Mouse (Mus musculus): ENCODE results near the gene Sh3gl1.

Sh3gl1 gene

GRCm38 (mm10) chr17:56021161-56021910 lies 15.1 kb downstream of the Sh3gl1 start:
- DNase-seq (ENCODE audit: low spot score) = no peak

DNA sequence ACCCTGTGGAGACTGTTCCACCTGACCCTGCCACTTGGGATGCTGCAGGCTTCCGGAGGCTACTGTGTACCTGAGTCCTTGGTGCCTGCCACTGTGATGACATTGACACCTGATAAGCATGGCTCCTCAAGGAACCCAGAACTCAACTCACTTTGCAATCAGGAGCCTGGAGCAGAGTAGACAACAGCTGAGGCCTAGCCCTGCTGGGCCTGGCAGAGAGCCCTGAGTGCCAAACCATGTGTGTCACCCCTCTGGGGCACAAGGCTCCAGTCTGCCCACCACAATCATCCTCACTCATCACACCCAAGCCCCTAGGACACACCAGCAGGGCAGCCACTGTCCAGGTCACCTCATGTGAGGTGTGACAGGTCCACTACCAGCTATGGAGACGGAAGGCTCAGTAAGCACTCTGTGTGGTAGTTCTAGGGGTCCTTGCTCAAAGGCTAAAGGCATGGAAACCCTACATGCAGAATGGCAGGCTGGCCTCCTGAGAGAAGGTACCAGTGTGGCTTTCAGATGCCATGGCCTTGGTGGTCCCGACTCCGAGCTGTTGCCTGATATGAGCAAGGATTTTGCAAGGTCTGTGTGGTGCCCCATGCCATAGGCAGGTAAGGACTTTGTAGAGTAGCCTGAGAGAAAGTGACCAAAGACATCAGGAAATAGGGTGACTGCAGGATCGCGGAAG lies 15.9 kb downstream of the Sh3gl1 start:
- no peak for DNase-seq (ENCODE audit: low spot score)

DNA sequence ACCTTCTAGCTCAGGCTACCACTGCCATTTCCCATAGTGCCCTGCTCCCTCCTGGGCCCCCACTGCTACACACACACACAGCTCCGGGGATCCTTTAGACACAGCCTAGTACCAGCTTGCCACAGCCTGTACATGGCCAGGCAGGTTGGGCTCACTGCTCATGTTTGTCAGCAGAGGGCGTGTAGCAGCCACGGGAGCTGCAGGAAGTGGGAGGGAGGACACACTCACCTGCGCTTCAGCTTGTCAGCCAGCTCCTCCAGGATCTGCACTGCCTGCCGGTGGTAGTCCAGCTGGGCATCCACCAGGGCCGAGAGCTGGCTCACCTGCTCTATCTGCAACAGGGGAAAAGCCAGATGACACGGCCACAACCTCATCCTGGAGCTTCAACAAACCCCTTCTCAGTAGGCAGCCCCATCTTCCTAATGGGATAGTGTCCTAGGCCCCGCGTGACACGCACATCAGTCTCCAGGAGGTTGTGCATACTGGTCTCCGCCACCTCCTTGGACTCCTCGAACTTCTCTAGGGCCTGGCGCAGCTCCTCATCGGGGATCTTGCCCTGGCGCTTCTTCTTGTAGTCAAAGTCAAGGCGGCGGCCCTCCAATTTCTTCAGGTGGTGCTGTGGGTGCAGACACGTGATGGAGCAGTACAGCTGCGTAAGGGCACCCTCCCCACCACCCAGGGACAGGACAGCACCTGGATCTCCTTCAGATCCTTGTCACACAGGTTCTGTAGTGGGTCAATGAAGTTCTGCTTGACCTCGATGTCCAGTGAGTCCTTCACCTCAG lies 17.9 kb downstream of the Sh3gl1 start:
- peak; percentile 62 for DNase-seq (ENCODE audit: low spot score)

GRCm38 (mm10) chr17:56017848-56018247 lies 18.6 kb downstream of the Sh3gl1 start:
- no peak for DNase-seq (ENCODE audit: low spot score)

GRCm38 (mm10) chr17:56016793-56017785 lies 19.3 kb downstream of the Sh3gl1 start:
- DNase-seq (ENCODE audit: low spot score) = no peak

DNA sequence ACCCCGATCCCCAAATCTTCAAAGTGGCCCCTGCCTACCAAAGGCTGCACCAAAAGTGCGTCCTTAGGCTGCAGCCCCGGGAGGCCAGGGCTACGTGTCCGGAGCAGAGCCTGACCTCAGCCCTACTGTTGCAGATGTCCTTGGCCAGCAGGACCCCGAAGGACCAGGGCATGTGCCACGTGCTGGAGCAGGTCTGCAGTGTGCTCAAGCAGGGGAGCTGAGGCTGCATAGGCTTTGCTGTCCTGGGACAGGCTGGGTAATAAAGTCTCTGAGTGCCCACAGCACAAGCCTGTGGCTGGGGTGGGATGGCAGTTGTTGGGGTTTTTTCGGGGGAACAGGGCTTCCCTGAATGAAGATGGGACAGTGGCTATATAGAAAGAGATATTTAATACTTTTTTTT lies 20.1 kb downstream of the Sh3gl1 start:
- DNase-seq (ENCODE audit: low spot score) = no peak

- no peak for DNase-seq (ENCODE audit: low spot score)
Observed at GRCm38 (mm10) chr17:56015293-56015692, 21.1 kb downstream of the Sh3gl1 start.

GRCm38 (mm10) chr17:56011441-56011840 lies 25.0 kb downstream of the Sh3gl1 start:
- no peak for DNase-seq (ENCODE audit: low spot score)

- DNase-seq (ENCODE audit: low spot score) = peak; percentile 84
Observed at GRCm38 (mm10) chr17:56010681-56011080, 25.8 kb downstream of the Sh3gl1 start.

DNA sequence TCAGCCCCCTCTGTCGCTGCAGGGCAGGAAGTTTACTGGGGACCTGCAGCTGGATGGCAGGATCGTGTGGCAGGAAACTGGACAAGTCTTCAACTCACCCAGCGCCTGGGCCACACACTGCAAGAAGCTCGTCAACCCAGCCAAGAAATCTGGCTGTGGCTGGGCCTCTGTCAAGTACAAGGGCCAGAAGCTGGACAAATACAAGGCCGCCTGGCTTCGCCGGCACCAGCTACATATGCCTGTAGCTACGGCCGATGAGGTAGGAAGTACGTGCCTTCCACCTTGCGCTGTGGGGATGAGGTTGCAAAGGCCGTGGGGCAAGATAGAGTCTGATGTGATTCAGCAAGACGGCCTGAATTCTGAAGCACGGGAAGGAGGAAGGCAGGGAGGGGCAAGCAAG lies 26.2 kb downstream of the Sh3gl1 start:
- DNase-seq (ENCODE audit: low spot score) = no peak

- DNase-seq (ENCODE audit: low spot score) = no peak
Observed at GRCm38 (mm10) chr17:56009962-56010240, 26.5 kb downstream of the Sh3gl1 start.

- peak; percentile 93 for DNase-seq (ENCODE audit: low spot score)
Observed at GRCm38 (mm10) chr17:56009088-56009961, 27.1 kb downstream of the Sh3gl1 start.

GRCm38 (mm10) chr17:56008356-56009087 lies 27.9 kb downstream of the Sh3gl1 start:
- DNase-seq (ENCODE audit: low spot score) = peak; percentile 99

DNA sequence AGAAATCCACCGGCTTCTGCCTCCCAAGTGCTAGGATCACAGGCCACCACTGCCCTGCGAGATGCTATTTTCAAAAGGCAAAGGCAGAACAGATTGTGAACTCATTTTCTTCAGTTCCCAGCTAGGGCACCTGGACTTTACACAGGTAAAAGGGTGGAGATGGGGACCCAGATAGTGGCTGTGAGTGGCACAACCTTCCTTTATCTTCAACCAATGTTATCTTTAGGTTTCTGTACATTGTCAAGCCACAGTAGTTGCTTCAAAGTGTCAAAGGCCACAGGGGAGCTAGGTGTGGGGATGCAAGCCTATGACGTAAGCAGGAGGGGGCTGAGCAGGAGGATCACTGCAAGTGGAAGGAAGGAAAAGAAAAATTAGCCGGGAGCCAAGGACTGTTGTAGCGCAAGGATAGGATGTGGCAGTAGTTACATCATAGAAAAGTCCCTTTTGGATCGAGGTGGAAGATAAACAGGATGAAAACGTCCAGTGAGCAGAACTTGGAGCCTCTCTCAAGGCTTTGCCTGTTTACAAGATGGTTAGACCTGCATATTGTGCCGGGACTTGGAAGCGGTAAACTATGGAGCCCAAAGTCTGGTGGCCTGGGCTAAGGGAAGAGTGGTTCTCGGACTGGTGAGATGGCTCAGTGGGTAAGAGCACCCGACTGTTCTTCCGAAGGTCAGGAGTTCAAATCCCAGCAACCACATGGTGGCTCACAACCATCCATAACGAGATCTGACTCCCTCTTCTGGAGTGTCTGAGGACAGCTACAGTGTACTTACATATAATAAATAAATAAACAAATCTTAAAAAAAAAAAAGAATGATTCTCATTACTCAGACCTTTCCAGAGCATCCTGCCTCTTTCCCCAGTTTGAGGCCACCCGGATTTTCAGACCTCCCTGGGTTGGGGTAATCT lies 28.7 kb downstream of the Sh3gl1 start:
- DNase-seq (ENCODE audit: low spot score) = peak; percentile 35

DNA sequence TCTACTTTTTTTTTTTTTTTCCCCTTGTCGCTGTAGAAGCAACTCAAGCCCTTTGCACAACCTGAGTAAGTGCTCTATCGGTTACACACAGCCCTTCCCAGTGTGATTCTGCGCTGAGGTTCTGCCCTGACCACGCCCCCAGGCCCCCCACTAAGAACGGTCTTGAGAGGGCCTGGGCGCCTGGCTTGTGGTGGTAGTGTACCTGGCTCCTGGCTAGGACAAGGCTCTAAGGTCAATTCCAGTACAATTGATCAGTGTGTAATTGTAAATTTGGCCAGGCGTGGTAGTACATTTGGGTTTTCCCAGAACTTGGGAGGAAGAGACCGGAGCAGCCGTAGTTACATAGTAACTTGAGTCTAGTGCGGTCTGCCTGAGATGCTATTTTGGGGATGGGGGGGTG lies 29.5 kb downstream of the Sh3gl1 start:
- no peak for DNase-seq (ENCODE audit: low spot score)

- DNase-seq (ENCODE audit: low spot score) = peak; percentile 90
Observed at GRCm38 (mm10) chr17:56005415-56006061, 30.9 kb downstream of the Sh3gl1 start, which contains the start of the genes Stap2 and Mpnd. Gene Stap2, minus strand, starts transcription at chr17:56005584. Gene Mpnd, plus strand, starts transcription at chr17:56005711.

GRCm38 (mm10) chr17:56003000-56003399 lies 33.4 kb downstream of the Sh3gl1 start:
- no peak for DNase-seq (ENCODE audit: low spot score)

- DNase-seq (ENCODE audit: low spot score) = peak; percentile 59
Observed at GRCm38 (mm10) chr17:55999794-56000499, 36.5 kb downstream of the Sh3gl1 start.

Data from embryo, embryonic 10 days (tissue).